Mouse (Mus musculus): ENCODE measurements at regions not wholly inside any gene's neighbourhood (a gene's known extent, or its start where the extent isn't known, plus 50 kb on each side); places are given as distances from the start of the nearest gene placed in this dataset.

GRCm38 (mm10) chr11:50547776-50548175 lies 54.1 kb upstream of the Adamts2 start:
- no peak for ATAC-seq (ENCODE audit: insufficient number of reproducible peaks, low FRiP score, low TSS enrichment)

DNA sequence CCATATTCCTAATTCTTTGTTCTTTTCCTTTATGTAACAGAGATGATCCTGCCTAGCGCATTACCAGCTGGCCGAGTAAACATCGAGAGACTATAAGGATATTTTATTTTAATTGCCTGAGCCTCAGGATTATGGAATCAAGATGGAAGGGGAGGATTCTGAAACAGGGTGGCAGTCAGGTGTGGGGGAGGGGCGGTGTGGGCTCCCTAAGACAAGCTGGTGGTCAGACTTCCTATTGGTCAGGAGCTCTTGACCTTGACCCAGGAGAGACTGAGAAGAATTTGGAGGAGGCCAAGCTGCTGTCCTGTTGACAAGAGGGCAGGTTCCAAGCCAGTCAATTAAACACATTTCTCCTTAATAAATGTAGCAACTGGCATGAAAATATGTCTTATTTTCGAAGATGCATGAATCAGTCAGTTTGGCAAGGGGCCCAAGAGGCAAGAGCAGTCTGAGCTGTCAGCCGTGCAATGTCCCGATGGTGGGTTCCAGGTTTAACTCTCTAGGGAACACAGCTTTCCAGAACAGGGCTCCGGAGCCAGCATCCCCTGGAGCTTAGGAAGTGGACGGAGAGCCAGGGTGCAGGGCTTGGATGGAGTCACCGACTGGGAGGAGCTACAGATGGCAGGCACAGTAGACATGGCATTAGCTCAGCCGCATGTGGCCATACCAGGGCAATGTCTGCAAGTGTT lies 55.3 kb upstream of the Adamts2 start:
- ATAC-seq (ENCODE audit: insufficient number of reproducible peaks, low FRiP score, low TSS enrichment), result peak; percentile 70

DNA sequence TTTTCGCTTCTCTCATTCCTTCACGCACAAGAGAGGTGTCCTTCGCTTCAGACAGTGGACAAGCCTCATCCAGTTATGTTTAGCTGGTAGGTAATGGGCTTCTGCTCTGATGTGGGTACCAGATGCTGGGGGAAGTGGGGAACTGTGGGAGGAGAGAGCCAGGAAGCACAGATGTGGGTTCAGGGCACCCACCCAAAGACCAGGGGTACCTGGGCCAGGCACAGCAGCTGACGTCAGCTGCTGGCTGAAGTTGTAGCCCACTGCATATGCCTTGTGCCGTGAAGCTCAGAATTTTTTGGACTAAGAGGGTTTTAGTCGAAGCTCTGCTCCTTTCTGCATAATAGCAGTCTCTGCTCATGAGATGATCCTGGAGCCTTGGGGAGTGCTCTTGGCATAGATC lies 56.5 kb upstream of the Adamts2 start:
- no peak for ATAC-seq (ENCODE audit: insufficient number of reproducible peaks, low FRiP score, low TSS enrichment)

DNA sequence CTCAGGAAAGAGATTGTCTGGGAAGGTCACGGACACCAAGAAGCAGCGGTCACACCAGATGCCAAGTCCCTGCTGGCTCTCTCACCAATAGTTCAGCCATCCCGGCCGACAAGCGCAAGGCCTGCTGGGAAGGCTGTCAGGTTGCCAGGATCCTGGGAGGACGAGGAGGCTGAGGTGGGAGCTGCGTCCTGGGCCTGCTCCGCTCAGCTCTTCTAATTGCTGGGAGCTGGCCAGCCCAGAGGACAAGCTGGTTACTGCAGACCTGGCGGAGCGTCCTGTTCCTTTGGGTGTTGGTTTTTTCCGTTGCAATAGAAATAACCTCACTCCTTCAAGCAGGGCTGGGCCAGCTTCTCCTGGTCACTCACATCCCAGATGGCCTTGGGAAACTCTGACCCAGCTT lies 61.7 kb upstream of the Adamts2 start:
- ATAC-seq (ENCODE audit: insufficient number of reproducible peaks, low FRiP score, low TSS enrichment), result no peak

GRCm38 (mm10) chr11:50534266-50534665 lies 67.6 kb upstream of the Adamts2 start:
- no peak for ATAC-seq (ENCODE audit: insufficient number of reproducible peaks, low FRiP score, low TSS enrichment)

DNA sequence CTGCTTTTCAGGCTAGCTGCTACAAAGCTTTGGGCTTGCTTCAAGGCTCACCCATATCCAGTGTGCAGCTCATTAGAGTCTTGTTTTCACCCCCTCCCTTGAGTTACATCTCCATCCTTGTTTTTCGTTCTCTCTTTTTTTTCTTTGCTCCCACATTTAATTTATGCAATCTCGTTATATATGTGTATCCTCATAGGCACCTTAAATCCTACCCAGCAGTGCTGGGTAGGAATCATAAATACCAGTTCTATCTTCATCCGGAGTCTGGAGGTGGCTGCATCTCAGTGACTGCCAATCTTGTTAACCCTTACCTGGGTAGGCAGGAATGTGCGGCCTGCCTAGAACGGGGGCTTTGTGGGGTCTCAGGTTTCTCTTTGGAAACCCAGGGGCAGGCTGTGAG lies 74.0 kb upstream of the Adamts2 start:
- no peak for ATAC-seq (ENCODE audit: insufficient number of reproducible peaks, low FRiP score, low TSS enrichment)

DNA sequence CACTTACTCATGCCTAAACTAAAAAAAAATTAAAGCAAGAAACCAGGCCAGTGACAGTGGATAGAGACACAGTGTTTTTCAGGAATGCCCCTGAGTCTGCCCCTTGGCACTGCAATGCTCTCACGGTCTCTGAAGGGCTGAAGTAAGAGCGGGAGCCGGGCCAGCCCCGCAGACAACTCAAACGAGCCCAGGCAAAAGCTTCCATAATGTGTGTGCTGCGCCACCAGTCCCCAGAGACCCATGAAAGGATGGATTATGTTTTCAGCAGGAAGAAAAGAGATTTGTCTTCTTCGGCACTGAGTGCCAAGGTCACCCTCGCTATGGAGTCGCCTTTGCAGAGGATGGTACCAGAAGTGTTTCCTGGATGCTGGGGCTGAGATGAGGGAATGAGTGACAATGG lies 81.7 kb upstream of the Adamts2 start:
- ATAC-seq (ENCODE audit: insufficient number of reproducible peaks, low FRiP score, low TSS enrichment), result no peak

DNA sequence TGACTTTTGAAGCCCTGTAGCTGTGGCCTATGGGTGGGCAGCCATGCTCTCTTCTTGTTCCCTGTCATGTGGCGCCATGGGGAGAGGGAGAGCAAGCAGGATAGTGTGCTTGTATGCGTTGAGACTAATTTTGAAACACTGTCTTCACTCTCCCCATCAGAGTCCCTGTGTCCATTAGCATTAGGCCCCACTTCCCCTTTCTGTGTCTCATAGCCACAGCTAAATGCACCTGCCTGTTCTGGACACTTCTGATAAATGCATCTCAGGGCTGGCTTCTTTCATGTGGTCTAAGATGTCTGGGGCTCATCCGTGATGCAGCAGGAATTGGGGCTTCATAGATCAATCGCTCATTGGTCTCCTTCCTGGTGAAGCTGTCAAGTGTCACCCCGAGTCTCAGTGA lies 77.0 kb upstream of the Rufy1 start:
- ATAC-seq (ENCODE audit: insufficient number of reproducible peaks, low FRiP score, low TSS enrichment), result no peak

DNA sequence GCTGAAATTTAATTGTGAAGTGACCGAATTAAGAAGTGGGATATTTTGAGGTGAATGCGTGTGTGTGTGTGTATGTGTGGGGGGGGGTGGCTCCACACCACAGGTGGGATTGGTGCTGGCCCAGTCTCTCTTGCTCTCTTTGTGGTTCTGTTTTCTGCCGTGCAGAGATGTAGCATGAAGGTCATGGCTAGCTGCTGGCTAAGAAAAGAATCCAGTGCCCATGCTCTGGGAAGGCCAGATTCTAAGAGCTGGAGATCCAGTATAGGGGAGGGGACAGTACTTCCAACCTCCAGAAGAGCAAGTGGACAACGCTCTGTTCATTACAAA lies 76.5 kb upstream of the Rufy1 start:
- no peak for ATAC-seq (ENCODE audit: insufficient number of reproducible peaks, low FRiP score, low TSS enrichment)

- ATAC-seq (ENCODE audit: insufficient number of reproducible peaks, low FRiP score, low TSS enrichment), result no peak
These were observed 76.0 kb upstream of the Rufy1 start for GRCm38 (mm10) chr11:50506820-50507497.

DNA sequence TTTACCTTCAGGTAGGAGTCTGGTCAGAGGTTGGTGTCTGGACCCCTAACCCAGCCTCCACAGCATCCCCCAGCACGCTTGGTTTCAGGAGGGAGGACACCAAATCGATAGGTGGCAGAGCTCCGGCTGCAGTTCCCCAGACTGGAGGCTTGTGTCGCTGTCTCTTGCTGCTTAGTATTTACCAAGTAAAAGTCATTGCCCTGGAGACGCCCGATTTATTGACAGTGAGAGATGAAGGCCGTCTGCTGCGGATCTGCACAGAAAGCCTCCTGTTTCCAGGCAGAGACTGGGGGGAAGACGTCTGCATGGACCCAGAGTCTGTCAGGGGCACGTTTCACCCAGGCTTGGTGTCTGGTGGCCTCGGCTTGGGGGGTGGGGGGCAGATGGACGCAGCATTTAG lies 70.4 kb upstream of the Rufy1 start:
- ATAC-seq (ENCODE audit: insufficient number of reproducible peaks, low FRiP score, low TSS enrichment), result no peak

DNA sequence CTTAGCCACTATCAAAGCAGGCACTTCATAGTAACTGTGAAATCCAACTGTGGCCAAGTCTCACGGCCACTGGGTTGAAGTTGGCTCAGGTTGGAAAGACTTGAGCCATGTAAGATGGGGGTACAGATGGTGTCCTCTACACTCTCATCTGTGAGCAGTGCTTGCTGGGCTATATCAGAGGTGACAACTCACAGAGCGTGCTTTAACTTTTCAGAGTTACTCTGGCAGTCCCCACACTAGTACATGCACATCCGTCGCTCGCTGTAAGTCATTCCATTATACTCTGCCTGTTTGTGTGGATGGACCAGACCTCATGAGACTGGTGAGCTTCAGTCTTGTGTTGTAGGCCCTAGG lies 62.2 kb upstream of the Rufy1 start:
- ATAC-seq (ENCODE audit: insufficient number of reproducible peaks, low FRiP score, low TSS enrichment), result no peak

DNA sequence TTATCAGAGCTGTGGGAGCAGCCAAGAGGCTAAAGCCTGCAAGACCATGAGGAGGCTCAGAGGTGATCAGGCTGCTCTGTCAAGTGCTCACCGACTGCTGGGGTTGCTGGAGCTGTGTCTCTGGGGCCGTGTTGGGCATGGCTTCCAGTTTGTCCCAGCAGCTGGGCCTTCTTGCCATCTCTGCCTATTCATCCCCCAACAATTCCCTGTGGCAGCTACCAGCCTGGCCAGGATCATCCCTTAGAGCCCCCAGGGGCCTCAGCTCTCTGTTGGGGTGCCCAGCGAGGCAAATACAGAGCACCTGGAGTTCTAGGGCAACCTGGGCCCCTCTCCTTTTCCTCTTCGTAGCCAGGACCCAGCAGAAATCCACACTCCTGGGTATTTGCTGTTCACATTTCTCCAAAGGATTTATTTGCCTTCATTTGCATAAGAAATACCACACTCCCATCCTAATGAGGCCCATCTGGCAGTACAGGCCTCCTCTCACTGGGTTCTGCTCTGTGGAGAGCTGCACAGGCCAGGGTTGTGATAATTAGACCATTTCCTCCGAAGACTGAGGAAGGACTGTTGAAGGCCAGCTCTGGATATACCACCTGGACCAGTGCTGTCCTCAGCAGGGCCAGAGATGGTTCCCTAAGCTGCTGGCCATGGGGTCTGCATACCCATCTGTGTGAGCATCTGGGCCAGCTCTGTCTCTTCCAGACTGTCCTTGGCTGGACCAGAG lies 61.6 kb upstream of the Rufy1 start:
- no peak for ATAC-seq (ENCODE audit: insufficient number of reproducible peaks, low FRiP score, low TSS enrichment)

DNA sequence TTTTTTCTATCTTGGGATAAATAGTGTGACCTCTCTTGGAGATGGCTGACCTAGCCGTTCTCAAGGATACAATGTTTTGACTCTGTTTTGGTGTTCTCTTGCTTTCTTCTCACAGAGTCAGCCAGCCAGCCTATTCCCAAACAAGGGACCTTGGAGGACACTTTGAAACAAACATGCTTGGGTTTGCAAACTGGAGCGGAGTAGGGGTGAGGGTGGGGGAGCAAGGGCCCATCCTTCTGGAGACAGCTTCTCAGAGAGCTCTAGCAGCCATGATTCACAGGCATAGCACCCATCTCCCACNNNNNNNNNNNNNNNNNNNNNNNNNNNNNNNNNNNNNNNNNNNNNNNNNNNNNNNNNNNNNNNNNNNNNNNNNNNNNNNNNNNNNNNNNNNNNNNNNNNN lies 52.9 kb upstream of the Rufy1 start:
- no peak for ATAC-seq (ENCODE audit: insufficient number of reproducible peaks, low FRiP score, low TSS enrichment)

DNA sequence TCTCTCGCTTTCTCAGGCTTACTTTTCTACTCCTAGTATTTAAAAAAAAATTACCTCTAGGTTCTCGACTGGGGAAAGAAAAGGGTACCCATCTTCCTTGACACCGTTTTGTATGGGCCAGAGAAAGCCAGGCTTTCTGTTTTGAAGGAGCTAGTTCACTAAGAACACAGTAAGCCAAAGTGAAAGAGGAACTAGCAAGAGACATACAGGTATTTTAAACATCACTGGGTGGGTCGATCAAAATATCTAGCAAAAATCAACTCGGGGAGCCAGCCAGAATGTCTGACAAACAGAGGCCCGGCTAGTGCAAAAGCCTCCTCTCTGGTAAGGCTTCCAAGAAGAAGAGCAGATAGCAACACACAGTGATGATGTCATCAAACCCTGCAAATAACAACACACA lies 52.2 kb upstream of the Rufy1 start:
- ATAC-seq (ENCODE audit: insufficient number of reproducible peaks, low FRiP score, low TSS enrichment), result no peak

DNA sequence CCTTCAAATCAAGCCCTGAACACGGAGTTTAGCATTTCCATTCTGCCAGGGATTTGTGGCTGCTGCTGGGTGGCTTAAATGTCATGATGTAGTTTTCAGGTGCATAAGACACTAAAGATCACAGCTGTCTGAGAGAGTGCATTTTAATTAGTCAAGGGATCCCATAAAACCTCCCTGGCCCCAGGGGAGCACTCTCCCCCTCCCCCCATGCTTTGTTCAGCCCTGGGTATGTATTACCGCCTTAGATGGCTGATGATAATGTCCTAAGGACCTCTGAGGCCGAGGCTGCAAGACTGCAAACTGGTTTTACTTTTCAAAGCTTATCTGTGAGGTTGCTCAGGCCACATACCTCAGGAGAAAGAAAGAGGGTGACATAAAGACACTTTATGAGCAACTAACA lies 51.7 kb upstream of the Rufy1 start:
- no peak for ATAC-seq (ENCODE audit: insufficient number of reproducible peaks, low FRiP score, low TSS enrichment)

Measured in cerebellum, adult (tissue).